Mouse (Mus musculus) liver, embryonic 14.5 days (tissue): ENCODE measurements around the gene Ccnt1.

Source experiments
- CTCF ChIP-seq: IDR thresholded peaks from 2 replicates; pipeline ENCODE4 v1.5.1; 2016; ENCODE audit warnings: antibody characterized with exemption, low read depth, control low read depth
- EP300 ChIP-seq: IDR thresholded peaks from 2 replicates; pipeline ENCODE4 v1.6.1; 2016; ENCODE audit warnings: antibody characterized with exemption, low read depth

DNA sequence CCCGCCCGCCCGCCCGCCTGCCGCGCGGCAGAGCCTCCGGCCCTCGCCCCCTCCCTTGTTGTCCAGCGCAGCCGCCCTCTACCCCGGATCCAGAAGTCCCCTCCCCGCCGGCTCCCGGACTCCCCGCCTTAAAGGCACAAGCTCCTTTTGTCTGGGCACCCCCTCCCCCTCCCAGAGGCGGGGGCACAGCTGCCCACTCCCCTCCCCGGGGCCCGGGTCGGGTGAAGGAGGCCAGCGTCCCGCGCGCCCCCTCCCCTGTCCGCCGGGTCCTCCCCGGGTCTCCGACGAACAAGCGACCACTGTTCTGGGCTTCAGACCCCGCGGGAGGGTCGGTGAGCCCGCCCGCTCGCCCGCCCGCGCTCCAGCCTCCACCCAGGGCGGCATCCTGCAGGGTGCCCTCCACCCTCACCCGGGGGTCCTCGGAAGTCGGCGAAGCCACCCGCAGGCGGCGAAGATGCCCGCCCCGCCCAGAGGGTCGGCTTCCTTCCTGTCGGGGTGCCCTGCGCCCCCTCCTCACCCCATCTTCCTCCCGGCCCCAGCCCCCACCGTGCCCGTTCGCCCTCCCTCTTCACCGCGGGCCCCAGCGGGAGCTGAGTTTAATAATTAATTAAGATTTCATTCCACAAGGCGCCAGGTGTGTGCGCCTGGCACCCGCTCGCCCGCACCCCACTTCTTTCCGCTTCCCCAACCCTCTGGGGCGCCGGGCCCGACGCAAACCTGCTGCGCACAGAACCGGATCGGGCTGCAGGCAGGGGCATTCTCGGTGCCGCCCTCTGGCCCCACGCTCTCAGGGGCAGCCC lies 38.8 kb upstream of the Ccnt1 start, which contains the start of gene Adcy6:
- TF ChIP-seq EP300, result no peak
- no peak for TF ChIP-seq CTCF
